Mouse (Mus musculus) embryo, embryonic 11 days (tissue): Measurements from ENCODE around the gene Snapc5.
"Not testable (repeated sequence)": the region's sequence is repeated elsewhere in the genome, so short reads cannot be mapped to it uniquely, and the experiment has no call there.

ENCODE experiments used
- DNase-seq: peaks from one replicate; pipeline ENCODE4 v3.0.0-alpha.2; 2015

Snapc5 gene

GRCm38 (mm10) chr9:64178974-64179646 lies at the start of gene Snapc5:
TSS of gene Snapc5 (plus strand) at chr9:64179274.
- DNase-seq = peak; percentile 97

- DNase-seq = no peak
Observed at GRCm38 (mm10) chr9:64131623-64132022, 47.5 kb upstream of the Snapc5 start.

- DNase-seq = peak; percentile 52
Observed at GRCm38 (mm10) chr9:64138896-64139295, 40.2 kb upstream of the Snapc5 start.

GRCm38 (mm10) chr9:64139879-64140278 lies 39.2 kb upstream of the Snapc5 start:
- DNase-seq = no peak

GRCm38 (mm10) chr9:64156641-64157040 lies 22.4 kb upstream of the Snapc5 start:
- DNase-seq = no peak

- DNase-seq = no peak
Observed at GRCm38 (mm10) chr9:64160471-64160870, 18.6 kb upstream of the Snapc5 start.

- DNase-seq = not testable (repeated sequence)
Observed at GRCm38 (mm10) chr9:64169967-64170366, 9.1 kb upstream of the Snapc5 start.

- DNase-seq = no peak
Observed at GRCm38 (mm10) chr9:64172145-64172815, 6.8 kb upstream of the Snapc5 start.

- peak; percentile 90 for DNase-seq
Observed at GRCm38 (mm10) chr9:64172816-64173665, 6.0 kb upstream of the Snapc5 start, which contains the start of the genes Zwilch and Rpl4. TSS of gene Zwilch (minus strand) at chr9:64173104. TSS of gene Rpl4 (plus strand) at chr9:64173375.

GRCm38 (mm10) chr9:64173666-64174220 lies 5.3 kb upstream of the Snapc5 start:
- DNase-seq = no peak

GRCm38 (mm10) chr9:64174341-64174740 lies 4.7 kb upstream of the Snapc5 start:
- DNase-seq = no peak

- no peak for DNase-seq
Observed at GRCm38 (mm10) chr9:64174766-64175165, 4.3 kb upstream of the Snapc5 start.

- DNase-seq = no peak
Observed at GRCm38 (mm10) chr9:64175378-64175777, 3.7 kb upstream of the Snapc5 start.

GRCm38 (mm10) chr9:64178610-64178973 lies 482 bp upstream of the Snapc5 start:
- DNase-seq = peak; percentile 67

- DNase-seq = not testable (repeated sequence)
Observed at GRCm38 (mm10) chr9:64183295-64183694, 4.2 kb downstream of the Snapc5 start.

GRCm38 (mm10) chr9:64184166-64184840 lies 5.2 kb downstream of the Snapc5 start:
- no peak for DNase-seq

GRCm38 (mm10) chr9:64193879-64194278 lies 14.8 kb downstream of the Snapc5 start:
- no peak for DNase-seq

- no peak for DNase-seq
Observed at GRCm38 (mm10) chr9:64195554-64195953, 16.5 kb downstream of the Snapc5 start.

GRCm38 (mm10) chr9:64197524-64197923 lies 18.4 kb downstream of the Snapc5 start:
- no peak for DNase-seq

GRCm38 (mm10) chr9:64198068-64198762 lies 19.1 kb downstream of the Snapc5 start:
- no peak for DNase-seq

GRCm38 (mm10) chr9:64198763-64199418 lies 19.8 kb downstream of the Snapc5 start:
- DNase-seq = not testable (repeated sequence)
